Mouse (Mus musculus): ENCODE measurements around the gene Ttc9b.

GRCm38 (mm10) chr7:27654607-27655276 lies 1.0 kb downstream of the Ttc9b start:
- TF ChIP-seq CTCF (IDR thresholded peaks at IDR 0.05; ENCODE audit: control insufficient read depth, insufficient read depth, low read length), result peak; percentile 46
- TF ChIP-seq POLR2A (IDR thresholded peaks at IDR 0.05; ENCODE audit: borderline replicate concordance, control insufficient read depth, low read depth, low read length), result no peak
